Comparison of ENCODE assay signal across 9 mouse cellular contexts in the genomic region with DNA sequence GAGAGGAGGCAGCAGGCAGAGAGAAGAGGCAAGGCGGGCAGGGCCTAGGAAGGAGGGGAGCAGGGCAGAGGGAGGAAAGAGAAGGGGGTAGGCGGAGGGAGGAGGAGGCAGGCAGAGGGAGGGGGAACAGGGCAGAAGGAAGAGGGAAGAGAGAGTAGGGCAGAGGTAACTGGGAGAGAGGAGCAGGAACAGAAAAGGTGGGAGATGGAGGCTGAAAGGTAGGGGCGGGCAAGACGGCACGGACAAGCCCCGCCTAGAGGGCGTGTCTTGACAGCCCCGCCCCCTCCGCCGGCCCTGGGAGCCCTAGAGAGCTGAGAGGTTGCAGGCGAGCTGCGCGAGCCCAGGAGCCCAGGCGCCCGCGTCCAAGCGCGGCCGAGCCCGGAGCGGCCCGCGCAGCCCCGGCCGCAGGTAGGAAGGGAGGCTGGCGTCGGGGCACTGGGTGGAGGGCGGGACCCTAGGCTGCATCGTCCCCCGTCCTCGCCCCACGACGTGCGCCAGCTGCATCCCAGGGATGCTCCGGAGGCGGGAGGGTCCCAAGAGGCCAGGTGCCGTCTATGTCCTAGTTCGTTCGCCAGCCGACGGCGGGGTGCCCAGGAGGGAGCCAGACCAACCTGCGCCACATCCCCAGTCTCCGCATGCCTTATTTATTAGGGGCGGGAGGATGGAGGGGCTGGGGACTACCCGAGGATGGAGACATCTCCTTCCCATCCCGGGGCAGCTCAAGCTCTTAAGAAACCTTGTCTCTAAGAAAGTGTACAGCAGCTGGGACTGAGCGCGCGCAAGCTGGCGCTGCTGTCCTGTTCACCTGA. TPM values are rescaled to one million over a fixed set of nuclear protein-coding genes. Genes with fewer than 3 reads are reported as not detected.
DNase-seq lines count a peak whose midpoint lies in the region; ATAC-seq lines count a peak whose summit lies in the region.
"Had no signal": no experiment of that assay in that cellular context is flagged by ENCODE, and none has a peak within 500 bp of the region (broad histone marks: within the 10 kb centered on the region; RNA-seq: fewer than 3 reads in every experiment).

A gene (plus strand): TSS at position 167 of the 809 bp plus-strand sequence.

- 0 out of 2 replicates have a peak, but pooled peaks have one; percentile 52 for ATAC-seq in heart, embryonic 11.5 days (replicated peaks; ENCODE audit: insufficient number of reproducible peaks, low FRiP score, low TSS enrichment)
- ATAC-seq in liver, embryonic 15.5 days (ENCODE audit: insufficient read depth): peak; percentile 25; the same call in 1 of the 2 replicates
- peak; percentile 92 for ATAC-seq in neural tube, embryonic 14.5 days (ENCODE audit: low read depth)

- DNase-seq in heart, adult 8-10 months (ENCODE audit: low spot score): no peak
- DNase-seq in embryo, embryonic 10 days (ENCODE audit: low spot score): peak; percentile 53
- peak; percentile 18 to 32 for DNase-seq in heart, postnatal 10 days
- peak; percentile 10 for DNase-seq in large intestine, adult 2 months (ENCODE audit: low read depth, low spot score)
- peak; percentile 29 for DNase-seq in urinary bladder, adult 2 months (ENCODE audit: low spot score)

- H3K4me2 ChIP-seq in heart, embryonic 11.5 days: peak within 1 kb of the TSS; percentile 38
- no peak within 1 kb of the TSS for H3K4me2 ChIP-seq in liver, embryonic 15.5 days
- peak within 1 kb of the TSS; percentile 62 for H3K4me2 ChIP-seq in neural tube, embryonic 14.5 days (ENCODE audit: low read depth, low read length)

- no peaks in the 10 kb centered on the region for H3K9me3 ChIP-seq in heart, embryonic 11.5 days (replicated peaks; ENCODE audit: control insufficient read depth, low read length)
- no peaks in the 10 kb centered on the region for H3K9me3 ChIP-seq in liver, embryonic 15.5 days (replicated peaks)
- no peaks in the 10 kb centered on the region for H3K9me3 ChIP-seq in neural tube, embryonic 14.5 days (ENCODE audit: control insufficient read depth, low read length)

- peak within 1 kb of the TSS; percentile 16; the same call in 1 of the 2 replicates for H3K4me3 ChIP-seq in heart, embryonic 11.5 days (ENCODE audit: low read depth, low read length)
- H3K4me3 ChIP-seq in liver, embryonic 15.5 days (replicated peaks): no peak within 1 kb of the TSS
- H3K4me3 ChIP-seq in neural tube, embryonic 14.5 days (ENCODE audit: low read depth, low read length): peak within 1 kb of the TSS; percentile 63

- WGBS in heart, embryonic 11.5 days (ENCODE audit: insufficient replicate concordance): 3% methylated on average over 39 of the region's 51 CpGs
- WGBS in large intestine, adult 2 months: 3% methylated on average over 51 of the region's 51 CpGs
- 4% methylated on average over 51 of the region's 51 CpGs for WGBS in liver, embryonic 15.5 days (ENCODE audit: insufficient replicate concordance)
- 2% methylated on average over 34 of the region's 51 CpGs for WGBS in neural tube, embryonic 14.5 days

- intact Hi-C loops in heart, postnatal 10 days (cut with DNase I): no loop called here

- no peak within 1 kb of the TSS for H3K27ac ChIP-seq in heart, embryonic 11.5 days (ENCODE audit: low read depth, low read length)
- no peak within 1 kb of the TSS for H3K27ac ChIP-seq in liver, embryonic 15.5 days (replicated peaks)
- H3K27ac ChIP-seq in neural tube, embryonic 14.5 days (ENCODE audit: low read depth, low read length): peak within 1 kb of the TSS; percentile 53
- H3K27ac ChIP-seq: macrophage had no signal

- peaks cover 5% of the 10 kb centered on the region for H3K4me1 ChIP-seq in heart, embryonic 11.5 days (ENCODE audit: control insufficient read depth, insufficient read depth, low read length)
- H3K4me1 ChIP-seq in liver, embryonic 15.5 days (replicated peaks): no peaks in the 10 kb centered on the region
- H3K4me1 ChIP-seq in neural tube, embryonic 14.5 days (ENCODE audit: control insufficient read depth, insufficient read depth, low read length): peaks cover 6% of the 10 kb centered on the region; the same call in 1 of the 2 replicates

- no peak within 1 kb of the TSS for H3K9ac ChIP-seq in heart, embryonic 11.5 days (ENCODE audit: low read depth, low read length)
- no peak within 1 kb of the TSS for H3K9ac ChIP-seq in liver, embryonic 15.5 days
- peak within 1 kb of the TSS; percentile 84 for H3K9ac ChIP-seq in neural tube, embryonic 14.5 days (replicated peaks; ENCODE audit: low read depth, low read length)

- H3K36me3 ChIP-seq in heart, embryonic 11.5 days (ENCODE audit: control insufficient read depth, insufficient read depth, low read length): no peaks in the 10 kb centered on the region
- no peaks in the 10 kb centered on the region for H3K36me3 ChIP-seq in liver, embryonic 15.5 days (replicated peaks)
- no peaks in the 10 kb centered on the region for H3K36me3 ChIP-seq in neural tube, embryonic 14.5 days (ENCODE audit: control insufficient read depth, insufficient read depth, low read length)

- peaks cover 78% of the 10 kb centered on the region for H3K27me3 ChIP-seq in heart, embryonic 11.5 days (ENCODE audit: control insufficient read depth, insufficient read depth, low read length)
- H3K27me3 ChIP-seq in liver, embryonic 15.5 days: peaks cover 75% of the 10 kb centered on the region
- H3K27me3 ChIP-seq in neural tube, embryonic 14.5 days (ENCODE audit: control insufficient read depth, insufficient read depth, low read length): no peaks in the 10 kb centered on the region

RNA-seq across cellular contexts. Expression of the gene that starts here (rescaled TPM):
- polyA plus RNA-seq in heart, embryonic 11.5 days (2014; fragmentation: Nextera tagmentation; extraction: Ambion mirVana): 0.23 and 0.26 TPM in 2 replicates
- total RNA-seq in heart, adult 8-10 months (2022): under 1 TPM in 3 of 4 experiments, not detected in 1; 0.06 to 0.12 (median 0.11) TPM
- under 1 TPM; 0.10 to 0.20 TPM for total RNA-seq in heart, postnatal 10 days (2021)
- polyA plus RNA-seq in large intestine, adult 2 months (2012; rRNA removed): 0.17 and 0.37 TPM in 2 replicates
- polyA plus RNA-seq in liver, embryonic 15.5 days (2015; fragmentation: Nextera tagmentation; extraction: Ambion mirVana): 0.06 and 0.09 TPM in 2 replicates
- polyA plus RNA-seq in neural tube, embryonic 14.5 days (2014; fragmentation: Nextera tagmentation; extraction: Ambion mirVana): 122 and 156 TPM in 2 replicates
- 0.03 and 0.06 TPM in 2 replicates for polyA plus RNA-seq in urinary bladder, adult 2 months (2012; rRNA removed)
- polyA plus RNA-seq: macrophage had no signal

Comparison
In these comparisons a context has a peak if more than half of its experiments do, and no peak if none do; other contexts are left out.
1. RNA of the gene that starts here (polyA plus RNA-seq): 122 to 156 TPM in neural tube, embryonic 14.5 days; 0.23 to 0.26 TPM in heart, embryonic 11.5 days, 0.17 to 0.37 TPM in large intestine, adult 2 months, 0.06 to 0.09 TPM in liver, embryonic 15.5 days and 0.03 to 0.06 TPM in urinary bladder, adult 2 months; every median in the first group is over 10 times any median in the second.
2. Peak in ATAC-seq, H3K4me3 ChIP-seq and H3K4me2 ChIP-seq in heart, embryonic 11.5 days; RNA of the gene not detected or under 1 TPM.
3. Peak in DNase-seq in heart, postnatal 10 days; RNA of the gene not detected or under 1 TPM.
4. Peak in DNase-seq in large intestine, adult 2 months; RNA of the gene not detected or under 1 TPM.
5. Peak in ATAC-seq in liver, embryonic 15.5 days; RNA of the gene not detected or under 1 TPM.
6. Peak in DNase-seq in urinary bladder, adult 2 months; RNA of the gene not detected or under 1 TPM.
7. ATAC-seq: peak in every context shown above with its lines; median percentile 92 in neural tube, embryonic 14.5 days; 52 in heart, embryonic 11.5 days; 25 in liver, embryonic 15.5 days.